Mouse (Mus musculus) forebrain, embryonic 13.5 days (tissue): ENCODE measurements around the gene Chil4. TPM values are rescaled to one million over a fixed set of nuclear protein-coding genes. Genes with fewer than 3 reads are reported as not detected.
"Not testable (repeated sequence)": the region's sequence is repeated elsewhere in the genome, so short reads cannot be mapped to it uniquely, and the experiment has no call there.

Experiments used
- ATAC-seq: fragments of 200-750 bp; cut with Nextera tagmentation; 2 replicates; pipeline ENCODE4 v1.8.0; 2017
- H3K27ac ChIP-seq: fragments of 300-500 bp; sonication (generic); 2 replicates; pipeline ENCODE4 v1.5.1; 2015; ENCODE audit warnings: inconsistent platforms, mild to moderate bottlenecking, moderate library complexity
- H3K27me3 ChIP-seq: fragments of 300-500 bp; sonication (generic); 2 replicates; pipeline ENCODE4 v1.6.1; 2015; ENCODE audit warnings: mild to moderate bottlenecking, inconsistent platforms
- H3K36me3 ChIP-seq: fragments of 300-500 bp; sonication (generic); 2 replicates; pipeline ENCODE4 v1.6.1; 2015; ENCODE audit warnings: mild to moderate bottlenecking, inconsistent platforms; ENCODE audit not compliant: poor library complexity, severe bottlenecking
- H3K4me1 ChIP-seq: fragments of 300-500 bp; sonication (generic); 2 replicates; pipeline ENCODE4 v1.6.1; 2015; ENCODE audit warnings: inconsistent platforms
- H3K4me2 ChIP-seq: fragments of 300-500 bp; sonication (generic); 2 replicates; pipeline ENCODE4 v1.6.1; 2015; ENCODE audit warnings: inconsistent platforms, mild to moderate bottlenecking, moderate library complexity
- H3K4me3 ChIP-seq: fragments of 300-500 bp; sonication (generic); 2 replicates; pipeline ENCODE4 v1.5.1; 2015; ENCODE audit warnings: mild to moderate bottlenecking, inconsistent platforms
- H3K9ac ChIP-seq: fragments of 300-500 bp; sonication (generic); 2 replicates; pipeline ENCODE4 v1.6.1; 2015; ENCODE audit warnings: mild to moderate bottlenecking, inconsistent platforms
- H3K9me3 ChIP-seq: fragments of 300-500 bp; sonication (generic); replicated peaks from 2 replicates; pipeline ENCODE4 v1.6.1; 2016; ENCODE audit warnings: inconsistent platforms
- WGBS: fragments of 180-500 bp; shearing (Covaris S2); methylation state at CpG from one replicate; pipeline ENCODE4 v1.1.7; 2015; 5-methylcytosine and 5-hydroxymethylcytosine counted together
- polyA plus RNA-seq: library from polyadenylated mRNA; unstranded; fragments of >200 nt; fragmentation: Nextera tagmentation; extraction: Ambion mirVana; gene quantifications from 2 replicates; pipeline ENCODE4 v1.2.1, GENCODE M21; 2015

Chil4 gene
- not detected in 2 replicates for polyA plus RNA-seq

GRCm38 (mm10) chr3:106219407-106219806 lies at the start of gene Chil4:
Gene Chil4 (minus strand): TSS chr3:106219507.
- no peak for ATAC-seq
- Histone ChIP-seq H3K27ac (no peak within 1 kb of the TSS), H3K27me3 (no peaks in the 10 kb centered on the region), H3K4me3 (no peak within 1 kb of the TSS), H3K4me1 (no peaks in the 10 kb centered on the region), H3K4me2 (no peak within 1 kb of the TSS), H3K9me3 (no peaks in the 10 kb centered on the region), H3K9ac (no peak within 1 kb of the TSS), H3K36me3 (no peaks in the 10 kb centered on the region)
- 93% methylated on average over 2 of the region's 2 CpGs for WGBS

- Histone ChIP-seq H3K4me2 (no peak overlapping the region), H3K9me3 (no peaks in the 10 kb centered on the region), H3K9ac (no peak overlapping the region), H3K27me3 (no peaks in the 10 kb centered on the region), H3K4me1 (no peaks in the 10 kb centered on the region), H3K27ac (no peak overlapping the region), H3K4me3 (no peak overlapping the region), H3K36me3 (no peaks in the 10 kb centered on the region)
- no peak for ATAC-seq
- WGBS: 85% methylated on average over 2 of the region's 2 CpGs
These were observed 46.5 kb upstream of the Chil4 start for GRCm38 (mm10) chr3:106265854-106266253.

GRCm38 (mm10) chr3:106264854-106265253 lies 45.5 kb upstream of the Chil4 start:
- Histone ChIP-seq H3K36me3 (no peaks in the 10 kb centered on the region), H3K9ac (no peak overlapping the region), H3K4me1 (no peaks in the 10 kb centered on the region), H3K27me3 (no peaks in the 10 kb centered on the region), H3K4me2 (no peak overlapping the region), H3K9me3 (no peaks in the 10 kb centered on the region), H3K4me3 (no peak overlapping the region), H3K27ac (no peak overlapping the region)
- ATAC-seq: no peak

GRCm38 (mm10) chr3:106257076-106257475 lies 37.8 kb upstream of the Chil4 start:
- H3K9me3 ChIP-seq: peaks cover 29% of the 10 kb centered on the region
- not testable (repeated sequence) for H3K27me3 ChIP-seq, H3K27ac ChIP-seq, H3K4me2 ChIP-seq, ATAC-seq, H3K9ac ChIP-seq, H3K4me1 ChIP-seq, H3K36me3 ChIP-seq, H3K4me3 ChIP-seq
- 91% methylated on average over 11 of the region's 11 CpGs for WGBS

- WGBS: 86% methylated on average over 6 of the region's 6 CpGs
- H3K9ac ChIP-seq: no peak overlapping the region
These were observed 33.4 kb upstream of the Chil4 start for GRCm38 (mm10) chr3:106252719-106253118.

GRCm38 (mm10) chr3:106250763-106251399 lies 31.6 kb upstream of the Chil4 start:
- peaks cover 21% of the 10 kb centered on the region for H3K9me3 ChIP-seq
- not testable (repeated sequence) for H3K27me3 ChIP-seq, ATAC-seq, H3K27ac ChIP-seq, H3K4me3 ChIP-seq, H3K4me1 ChIP-seq, H3K9ac ChIP-seq, H3K4me2 ChIP-seq, H3K36me3 ChIP-seq
- 24% methylated on average over 5 of the region's 5 CpGs for WGBS

More at GRCm38 (mm10) chr3:106252719-106253118, 33.4 kb upstream of the Chil4 start:
- no peak for ATAC-seq
- no peaks in the 10 kb centered on the region for H3K27me3 ChIP-seq
- no peak overlapping the region for H3K27ac ChIP-seq
- no peak overlapping the region for H3K4me3 ChIP-seq
- H3K4me1 ChIP-seq: peaks cover 8% of the 10 kb centered on the region
- H3K36me3 ChIP-seq: no peaks in the 10 kb centered on the region
- peaks cover 29% of the 10 kb centered on the region for H3K9me3 ChIP-seq
- no peak overlapping the region for H3K4me2 ChIP-seq

GRCm38 (mm10) chr3:106247369-106247768 lies 28.1 kb upstream of the Chil4 start:
- not testable (repeated sequence) for H3K36me3 ChIP-seq, H3K4me2 ChIP-seq, H3K9ac ChIP-seq, H3K4me3 ChIP-seq, ATAC-seq, H3K9me3 ChIP-seq, H3K27ac ChIP-seq, H3K27me3 ChIP-seq, H3K4me1 ChIP-seq
- WGBS: 92% methylated on average over 9 of the region's 9 CpGs

- not testable (repeated sequence) for ATAC-seq, H3K4me2 ChIP-seq, H3K9ac ChIP-seq, H3K27ac ChIP-seq, H3K9me3 ChIP-seq, H3K4me1 ChIP-seq, H3K36me3 ChIP-seq, H3K4me3 ChIP-seq, H3K27me3 ChIP-seq
- 94% methylated on average over 1 of the region's 1 CpGs for WGBS
These were observed 20.9 kb upstream of the Chil4 start for GRCm38 (mm10) chr3:106240210-106240609.

GRCm38 (mm10) chr3:106239196-106239791 lies 20.0 kb upstream of the Chil4 start:
- 93% methylated on average over 5 of the region's 5 CpGs for WGBS

GRCm38 (mm10) chr3:106223391-106223790 lies 4.1 kb upstream of the Chil4 start:
- H3K9ac ChIP-seq, H3K9me3 ChIP-seq, H3K4me2 ChIP-seq, ATAC-seq, H3K4me3 ChIP-seq, H3K27ac ChIP-seq, H3K4me1 ChIP-seq, H3K36me3 ChIP-seq, H3K27me3 ChIP-seq: not testable (repeated sequence)
- WGBS: 81% methylated on average over 3 of the region's 3 CpGs

More at GRCm38 (mm10) chr3:106239196-106239791, 20.0 kb upstream of the Chil4 start:
- Histone ChIP-seq H3K36me3 (no peaks in the 10 kb centered on the region), H3K9me3 (peaks cover 6% of the 10 kb centered on the region; the same call in 1 of the 2 replicates), H3K4me3 (no peak overlapping the region), H3K27me3 (no peaks in the 10 kb centered on the region), H3K9ac (no peak overlapping the region), H3K4me1 (no peaks in the 10 kb centered on the region), H3K4me2 (no peak overlapping the region), H3K27ac (no peak overlapping the region)
- no peak for ATAC-seq

GRCm38 (mm10) chr3:106221625-106222265 lies 2.4 kb upstream of the Chil4 start:
- Histone ChIP-seq H3K4me3 (no peak overlapping the region), H3K9ac (no peak overlapping the region), H3K4me2 (no peak overlapping the region), H3K27me3 (no peaks in the 10 kb centered on the region), H3K27ac (no peak overlapping the region), H3K4me1 (no peaks in the 10 kb centered on the region), H3K36me3 (no peaks in the 10 kb centered on the region), H3K9me3 (no peaks in the 10 kb centered on the region)
- 89% methylated on average over 1 of the region's 1 CpGs for WGBS
- ATAC-seq: no peak

- H3K4me2 ChIP-seq, H3K36me3 ChIP-seq, H3K4me3 ChIP-seq, H3K27me3 ChIP-seq, H3K27ac ChIP-seq, H3K9ac ChIP-seq, H3K9me3 ChIP-seq, H3K4me1 ChIP-seq: not testable (repeated sequence)
- 83% methylated on average over 4 of the region's 4 CpGs for WGBS
- ATAC-seq: 0 out of 2 replicates have a peak, but pooled peaks have one; percentile 41
These were observed 888 bp downstream of the Chil4 start for GRCm38 (mm10) chr3:106218284-106218954.
